Mouse (Mus musculus): ENCODE data around the gene Add3. TPM values are rescaled to one million over a fixed set of nuclear protein-coding genes. Genes with fewer than 3 reads are reported as not detected.

Add3 gene
- polyA plus RNA-seq, 1 experiment from 2014 or later: 44.8 TPM

DNA sequence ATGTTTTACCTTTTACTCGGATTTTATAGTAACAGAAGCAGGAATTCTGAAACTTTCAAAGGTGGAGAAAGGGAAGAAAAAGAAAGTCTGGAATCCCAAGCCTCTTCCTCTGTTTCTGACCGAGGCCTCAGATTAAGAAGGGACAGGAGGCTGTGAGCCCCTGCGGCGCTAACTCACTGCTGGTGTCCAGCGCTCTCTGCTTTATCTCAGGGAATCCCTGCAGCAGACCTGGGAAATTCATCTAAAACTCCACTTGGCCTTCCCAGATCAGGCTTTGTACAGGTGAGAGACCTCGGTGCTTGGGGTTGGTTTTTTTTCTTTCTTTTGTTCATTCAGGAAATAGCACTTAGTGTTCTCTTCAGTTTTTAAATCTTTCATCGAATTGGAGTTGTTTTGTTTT, 19.1 kb downstream of the Add3 start:
- Histone ChIP-seq H3K4me1 (no peaks in the 10 kb centered on the region), H3K9ac (no peak overlapping the region), H3K27ac (no peak overlapping the region), H3K27me3 (replicated peaks) (no peaks in the 10 kb centered on the region), H3K9me3 (no peaks in the 10 kb centered on the region), H3K4me3 (no peak overlapping the region), H3K36me3 (no peaks in the 10 kb centered on the region), H3K4me2 (replicated peaks) (no peak overlapping the region)
- ATAC-seq (ENCODE audit: low FRiP score, low read depth): no peak
- 63% methylated on average over 7 of the region's 7 CpGs for WGBS

DNA sequence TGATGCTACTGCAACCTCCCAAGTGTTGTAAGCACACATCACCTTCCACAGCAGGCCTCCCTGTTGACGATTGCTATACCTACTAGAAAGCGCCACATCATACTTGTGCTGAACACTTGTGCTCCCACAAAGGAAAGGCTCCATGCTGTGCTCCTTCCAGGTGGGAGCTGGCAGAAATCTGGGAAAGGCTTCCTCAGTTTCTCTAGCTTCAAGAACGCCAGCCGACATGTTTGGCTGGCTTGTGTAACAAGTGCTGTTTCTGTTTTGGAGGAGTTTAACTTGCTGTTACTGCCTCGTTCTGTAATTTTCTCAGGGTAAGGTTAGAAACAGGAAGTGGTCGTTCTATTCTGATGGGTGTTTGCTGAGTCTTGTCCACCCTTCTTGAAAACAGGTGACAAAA, 22.7 kb downstream of the Add3 start:
- Histone ChIP-seq H3K27me3 (replicated peaks) (no peaks in the 10 kb centered on the region), H3K9ac (no peak overlapping the region), H3K27ac (no peak overlapping the region), H3K9me3 (no peaks in the 10 kb centered on the region), H3K36me3 (no peaks in the 10 kb centered on the region), H3K4me1 (no peaks in the 10 kb centered on the region), H3K4me2 (replicated peaks) (no peak overlapping the region), H3K4me3 (no peak overlapping the region)
- WGBS: 91% methylated on average over 6 of the region's 6 CpGs
- no peak for ATAC-seq (ENCODE audit: low FRiP score, low read depth)

DNA sequence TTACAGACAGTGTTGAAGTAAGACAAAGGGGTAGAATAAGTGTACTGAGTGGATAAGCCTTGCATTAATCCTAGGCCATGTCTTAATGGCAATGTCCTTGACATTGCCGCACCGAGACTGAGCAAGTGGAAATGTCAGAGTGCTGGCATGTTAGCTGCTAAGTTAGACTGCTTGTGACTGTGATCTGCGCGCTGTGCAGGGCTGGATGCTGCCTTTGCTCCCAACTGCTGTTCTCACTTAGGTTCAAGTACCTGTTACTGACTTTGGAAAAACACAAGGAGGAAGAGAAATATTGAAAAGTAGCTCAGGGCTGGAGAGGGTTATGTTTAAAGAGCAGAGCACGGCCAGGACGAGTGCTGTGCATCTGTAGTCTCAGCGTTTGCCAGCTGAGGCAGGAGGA, 24.4 kb downstream of the Add3 start:
- 87% methylated on average over 7 of the region's 7 CpGs for WGBS
- Histone ChIP-seq H3K9ac (no peak overlapping the region), H3K9me3 (no peaks in the 10 kb centered on the region), H3K4me2 (replicated peaks) (no peak overlapping the region), H3K27me3 (replicated peaks) (no peaks in the 10 kb centered on the region), H3K27ac (no peak overlapping the region), H3K36me3 (no peaks in the 10 kb centered on the region), H3K4me1 (no peaks in the 10 kb centered on the region), H3K4me3 (no peak overlapping the region)
- ATAC-seq (ENCODE audit: low FRiP score, low read depth): no peak

- H3K9me3 ChIP-seq: no peaks in the 10 kb centered on the region
- no peak overlapping the region for H3K9ac ChIP-seq
- no peak overlapping the region for H3K4me2 ChIP-seq (replicated peaks)
- 59% methylated on average over 4 of the region's 4 CpGs for WGBS
- H3K4me1 ChIP-seq: no peaks in the 10 kb centered on the region
- no peak for ATAC-seq (ENCODE audit: low FRiP score, low read depth)
- no peaks in the 10 kb centered on the region for H3K27me3 ChIP-seq (replicated peaks)
- no peak overlapping the region for H3K4me3 ChIP-seq
- no peak overlapping the region for H3K27ac ChIP-seq
- no peaks in the 10 kb centered on the region for H3K36me3 ChIP-seq
Observed at GRCm38 (mm10) chr19:53165305-53166240, 25.3 kb downstream of the Add3 start.

DNA sequence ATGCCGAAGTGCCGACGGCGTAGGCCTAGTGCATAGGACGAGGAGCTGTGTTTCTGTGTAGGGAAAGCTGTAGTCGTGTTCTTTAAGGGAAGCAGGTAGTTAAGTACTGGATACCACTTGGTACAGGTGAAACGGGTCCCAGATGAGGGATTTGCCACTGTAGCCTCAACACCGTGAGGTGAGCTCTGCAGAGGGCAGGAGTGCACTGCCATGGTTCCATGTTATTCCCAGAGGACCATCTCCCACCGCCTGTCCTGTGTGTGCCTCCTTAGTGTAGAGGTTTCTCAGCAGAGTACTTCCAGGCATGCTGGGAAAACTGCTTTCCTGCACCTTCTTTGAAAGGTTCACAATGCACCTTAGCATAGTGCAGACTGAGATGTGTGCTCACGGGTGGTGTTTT, 26.1 kb downstream of the Add3 start:
- Histone ChIP-seq H3K9me3 (no peaks in the 10 kb centered on the region), H3K4me3 (no peak overlapping the region), H3K9ac (no peak overlapping the region), H3K27me3 (replicated peaks) (no peaks in the 10 kb centered on the region), H3K4me2 (replicated peaks) (no peak overlapping the region), H3K27ac (no peak overlapping the region), H3K4me1 (no peaks in the 10 kb centered on the region), H3K36me3 (no peaks in the 10 kb centered on the region)
- 91% methylated on average over 10 of the region's 10 CpGs for WGBS
- ATAC-seq (ENCODE audit: low FRiP score, low read depth): no peak

- Histone ChIP-seq H3K4me1 (no peaks in the 10 kb centered on the region), H3K27me3 (replicated peaks) (no peaks in the 10 kb centered on the region), H3K36me3 (no peaks in the 10 kb centered on the region), H3K4me2 (replicated peaks) (no peak overlapping the region), H3K4me3 (no peak overlapping the region), H3K9me3 (no peaks in the 10 kb centered on the region), H3K27ac (no peak overlapping the region), H3K9ac (no peak overlapping the region)
- no peak for ATAC-seq (ENCODE audit: low FRiP score, low read depth)
- 80% methylated on average over 5 of the region's 5 CpGs for WGBS
Observed at GRCm38 (mm10) chr19:53168576-53168975, 28.3 kb downstream of the Add3 start.

DNA sequence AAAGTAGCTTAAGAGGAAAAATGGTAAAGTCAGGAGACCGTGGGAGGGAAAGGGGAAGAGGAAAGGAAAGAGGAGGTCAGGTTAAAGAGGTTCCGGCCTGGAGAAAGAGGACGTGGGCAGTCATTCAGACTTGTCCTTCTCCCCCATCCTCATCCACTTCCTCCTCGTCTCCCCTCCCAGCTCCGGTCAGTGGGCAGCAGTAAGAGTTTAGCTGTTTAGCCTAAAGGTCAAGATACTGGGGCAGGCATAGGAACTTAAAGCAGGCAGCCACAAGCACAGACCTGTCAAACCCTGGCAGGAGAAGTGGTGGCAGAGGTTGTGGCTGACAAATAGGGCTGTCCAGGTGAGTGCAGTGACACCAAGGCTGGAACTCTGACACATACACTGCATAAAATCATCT, 30.4 kb downstream of the Add3 start:
- no peak overlapping the region for H3K9ac ChIP-seq
- no peaks in the 10 kb centered on the region for H3K36me3 ChIP-seq
- no peak overlapping the region for H3K27ac ChIP-seq
- H3K9me3 ChIP-seq: no peaks in the 10 kb centered on the region
- H3K4me2 ChIP-seq (replicated peaks): no peak overlapping the region
- ATAC-seq (ENCODE audit: low FRiP score, low read depth): no peak
- H3K27me3 ChIP-seq (replicated peaks): no peaks in the 10 kb centered on the region
- WGBS: 77% methylated on average over 5 of the region's 5 CpGs
- no peaks in the 10 kb centered on the region for H3K4me1 ChIP-seq
- no peak overlapping the region for H3K4me3 ChIP-seq

DNA sequence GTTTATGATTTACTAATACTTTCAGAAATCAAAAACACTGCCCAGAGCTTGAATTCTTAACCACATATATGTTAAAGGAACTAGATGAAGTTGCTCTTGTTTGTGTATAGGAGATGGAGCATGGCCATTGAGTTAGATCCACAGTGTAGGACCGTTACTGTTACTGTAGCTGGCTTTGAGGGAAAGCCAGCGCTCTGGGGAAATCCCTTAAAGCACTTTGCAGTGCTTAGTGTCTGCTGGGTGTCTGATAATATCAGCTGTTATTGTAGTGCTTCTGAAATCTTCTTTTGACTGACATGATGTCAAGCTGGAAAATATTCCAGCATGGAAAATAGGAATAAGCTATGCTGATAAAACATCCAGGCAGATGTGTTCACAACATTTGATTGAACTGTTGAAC, 33.8 kb downstream of the Add3 start:
- no peaks in the 10 kb centered on the region for H3K36me3 ChIP-seq
- H3K4me2 ChIP-seq (replicated peaks): no peak overlapping the region
- no peak overlapping the region for H3K4me3 ChIP-seq
- WGBS: 97% methylated on average over 2 of the region's 2 CpGs
- H3K27me3 ChIP-seq (replicated peaks): no peaks in the 10 kb centered on the region
- H3K27ac ChIP-seq: no peak overlapping the region
- H3K4me1 ChIP-seq: no peaks in the 10 kb centered on the region
- no peak for ATAC-seq (ENCODE audit: low FRiP score, low read depth)
- no peaks in the 10 kb centered on the region for H3K9me3 ChIP-seq
- no peak overlapping the region for H3K9ac ChIP-seq

- Histone ChIP-seq H3K4me1 (no peaks in the 10 kb centered on the region), H3K9me3 (no peaks in the 10 kb centered on the region), H3K36me3 (no peaks in the 10 kb centered on the region), H3K9ac (no peak overlapping the region), H3K4me2 (replicated peaks) (no peak overlapping the region), H3K4me3 (no peak overlapping the region), H3K27ac (no peak overlapping the region), H3K27me3 (replicated peaks) (no peaks in the 10 kb centered on the region)
- no peak for ATAC-seq (ENCODE audit: low FRiP score, low read depth)
- WGBS: 74% methylated on average over 5 of the region's 5 CpGs
Observed at GRCm38 (mm10) chr19:53175550-53175949, 35.3 kb downstream of the Add3 start.

- H3K36me3 ChIP-seq: no peaks in the 10 kb centered on the region
- 91% methylated on average over 4 of the region's 4 CpGs for WGBS
- 0 out of 2 replicates have a peak, but pooled peaks cover 8% of the 10 kb centered on the region for H3K4me1 ChIP-seq
Observed at GRCm38 (mm10) chr19:53176518-53176917, 36.3 kb downstream of the Add3 start.

DNA sequence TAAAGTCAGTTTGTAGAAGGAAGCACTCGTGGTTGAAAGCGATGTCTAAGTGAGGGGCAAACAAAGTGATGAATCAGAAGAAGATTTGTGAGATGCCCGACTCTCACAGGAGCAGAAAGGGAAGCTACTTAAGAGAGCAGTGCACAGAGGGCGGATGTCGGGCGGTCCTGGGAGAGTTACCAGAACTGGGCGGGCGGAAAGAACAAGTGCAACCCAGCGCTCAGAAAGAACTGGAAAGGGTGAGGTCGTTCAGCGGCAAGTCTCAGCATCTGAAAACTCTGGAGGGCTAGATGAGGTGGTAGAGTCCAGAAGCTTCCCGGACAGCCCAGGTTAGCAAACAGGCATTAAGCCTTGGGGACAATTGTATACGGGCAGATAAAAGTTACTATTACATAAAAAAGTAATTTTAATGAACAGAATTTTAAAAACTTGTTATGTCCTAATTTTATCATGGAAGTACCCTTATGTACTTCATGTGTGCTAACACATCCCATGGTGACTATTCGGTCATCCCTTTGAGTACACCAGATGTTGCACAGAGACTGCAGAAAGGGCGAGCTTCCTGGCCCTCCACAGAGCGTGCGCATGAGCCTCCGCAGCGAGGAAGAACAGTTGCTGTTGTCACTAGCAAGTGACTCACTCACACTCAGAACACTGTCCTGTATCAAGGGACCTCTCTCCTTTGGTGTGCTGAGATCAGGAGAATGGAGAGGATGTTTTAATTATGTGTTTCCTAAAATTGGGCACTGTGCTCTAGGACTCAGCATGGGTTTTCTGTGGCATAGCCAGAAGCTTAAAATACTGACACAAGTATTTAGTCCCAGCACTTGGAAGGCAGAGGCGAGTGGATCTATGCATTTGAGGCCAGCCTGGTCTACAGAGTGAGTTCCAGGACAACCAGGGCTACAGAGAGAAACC, 38.6 kb downstream of the Add3 start:
- no peaks in the 10 kb centered on the region for H3K9me3 ChIP-seq
- 94% methylated on average over 20 of the region's 20 CpGs for WGBS
- ATAC-seq (ENCODE audit: low FRiP score, low read depth): no peak
- no peaks in the 10 kb centered on the region for H3K36me3 ChIP-seq
- 0 out of 2 replicates have a peak, but pooled peaks cover 8% of the 10 kb centered on the region for H3K4me1 ChIP-seq
- no peak overlapping the region for H3K4me3 ChIP-seq
- H3K27ac ChIP-seq: no peak overlapping the region
- H3K9ac ChIP-seq: no peak overlapping the region
- H3K4me2 ChIP-seq (replicated peaks): no peak overlapping the region
- no peaks in the 10 kb centered on the region for H3K27me3 ChIP-seq (replicated peaks)

More at GRCm38 (mm10) chr19:53176518-53176917, 36.3 kb downstream of the Add3 start:
- H3K27ac ChIP-seq: no peak overlapping the region
- no peaks in the 10 kb centered on the region for H3K9me3 ChIP-seq
- no peak overlapping the region for H3K4me2 ChIP-seq (replicated peaks)
- no peak overlapping the region for H3K4me3 ChIP-seq
- ATAC-seq (ENCODE audit: low FRiP score, low read depth): no peak
- H3K9ac ChIP-seq: no peak overlapping the region
- H3K27me3 ChIP-seq (replicated peaks): no peaks in the 10 kb centered on the region

DNA sequence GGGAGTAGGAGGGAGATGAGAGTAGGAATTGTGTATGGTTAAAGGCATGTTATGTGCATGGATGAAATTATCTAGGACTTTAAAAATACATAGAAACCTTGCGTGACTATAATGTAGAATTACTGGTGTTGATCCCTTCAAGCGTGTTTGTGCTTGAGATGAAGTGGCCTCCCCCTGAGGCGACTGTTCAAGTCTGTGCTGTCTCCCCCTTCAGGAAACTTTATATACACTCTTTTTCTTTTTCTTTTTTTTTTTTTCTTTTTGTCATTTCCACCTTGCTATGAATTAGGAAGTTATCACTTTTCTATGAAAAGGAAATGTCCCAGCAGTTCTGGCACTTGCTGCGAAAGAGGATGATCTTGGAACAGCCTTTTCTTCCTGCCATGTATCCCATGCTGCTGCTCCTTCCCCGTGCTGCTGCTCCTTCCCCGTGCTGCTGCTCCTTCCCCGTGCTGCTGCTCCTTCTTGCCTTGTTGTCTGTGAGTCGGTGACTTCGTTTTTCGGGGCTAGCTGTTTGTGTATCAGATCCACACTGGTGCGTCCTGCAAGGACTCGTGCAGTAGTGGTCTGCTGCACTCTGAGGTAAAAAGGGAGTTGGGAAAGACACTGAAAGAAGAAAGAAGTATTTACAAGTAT, 40.0 kb downstream of the Add3 start:
- H3K4me3 ChIP-seq: no peak overlapping the region
- H3K36me3 ChIP-seq: no peaks in the 10 kb centered on the region
- ATAC-seq (ENCODE audit: low FRiP score, low read depth): no peak
- 0 out of 2 replicates have a peak, but pooled peaks cover 8% of the 10 kb centered on the region for H3K4me1 ChIP-seq
- 88% methylated on average over 12 of the region's 12 CpGs for WGBS
- no peak overlapping the region for H3K9ac ChIP-seq
- no peak overlapping the region for H3K4me2 ChIP-seq (replicated peaks)
- H3K27me3 ChIP-seq (replicated peaks): no peaks in the 10 kb centered on the region
- no peaks in the 10 kb centered on the region for H3K9me3 ChIP-seq
- no peak overlapping the region for H3K27ac ChIP-seq

Measured in neural tube, embryonic 12.5 days (tissue).